Mouse (Mus musculus): Measurements from ENCODE around the gene Spns3.

DNA sequence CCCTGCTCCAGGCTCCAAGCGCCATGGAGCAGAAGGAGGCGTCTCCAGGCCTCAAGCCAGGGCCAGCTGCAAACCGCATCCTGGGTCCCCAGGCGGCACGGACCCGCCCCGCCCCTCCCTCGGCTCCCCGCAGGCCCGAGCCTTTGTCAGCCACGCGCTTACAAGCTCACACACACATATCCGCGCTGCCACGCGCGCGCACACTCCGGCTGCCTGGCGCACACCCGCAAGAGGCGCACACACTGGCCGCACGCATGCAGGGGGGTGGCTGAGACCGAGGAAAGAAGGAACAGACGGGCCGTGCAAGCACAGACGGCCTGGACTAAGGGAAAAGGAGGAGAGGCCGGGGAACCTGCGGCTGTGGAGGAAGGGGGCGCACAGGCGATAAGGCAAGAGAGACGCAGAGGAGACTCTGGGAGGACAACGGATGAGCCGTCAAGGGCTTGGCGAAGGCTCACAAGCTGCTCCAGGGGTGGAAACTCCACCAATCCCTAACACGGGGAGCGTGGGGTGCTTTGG lies 61.5 kb downstream of the Spns3 start:
- TF ChIP-seq CTCF (IDR thresholded peaks at IDR 0.05; ENCODE audit: insufficient read depth, low read depth, low read length) (no peak), POLR2A (IDR thresholded peaks at IDR 0.05; ENCODE audit: insufficient read depth, low read depth, low read length) (no peak)

Measured in olfactory bulb, adult 2 months (tissue).